Mouse (Mus musculus) gastrocnemius, postnatal 10 days (tissue): ENCODE data around the gene Men1. TPM values are rescaled to one million over a fixed set of nuclear protein-coding genes. Genes with fewer than 3 reads are reported as not detected.
A peak's percentile ranks its signal among the peaks of the same experiment; 100 is the strongest.

ENCODE experiments used
- DNase-seq: peaks from one replicate; pipeline ENCODE4 v3.0.0; 2021; ENCODE audit warnings: mixed read lengths
- total RNA-seq, 2 experiments: library from RNA; stranded (reverse); gene quantifications; 2 replicates each; pipeline ENCODE4 v1.2.3; 2021

Men1 gene
- total RNA-seq, 2 experiments from 2014 or later, result 11.3 to 12.9 TPM

- DNase-seq, result no peak
Measured at GRCm38 (mm10) chr19:6338716-6339115, 3.9 kb downstream of the Men1 start.

- DNase-seq, result no peak
Measured at GRCm38 (mm10) chr19:6339191-6339590, 4.4 kb downstream of the Men1 start.

- no peak for DNase-seq
Measured at GRCm38 (mm10) chr19:6339890-6340504, 5.2 kb downstream of the Men1 start.

DNA sequence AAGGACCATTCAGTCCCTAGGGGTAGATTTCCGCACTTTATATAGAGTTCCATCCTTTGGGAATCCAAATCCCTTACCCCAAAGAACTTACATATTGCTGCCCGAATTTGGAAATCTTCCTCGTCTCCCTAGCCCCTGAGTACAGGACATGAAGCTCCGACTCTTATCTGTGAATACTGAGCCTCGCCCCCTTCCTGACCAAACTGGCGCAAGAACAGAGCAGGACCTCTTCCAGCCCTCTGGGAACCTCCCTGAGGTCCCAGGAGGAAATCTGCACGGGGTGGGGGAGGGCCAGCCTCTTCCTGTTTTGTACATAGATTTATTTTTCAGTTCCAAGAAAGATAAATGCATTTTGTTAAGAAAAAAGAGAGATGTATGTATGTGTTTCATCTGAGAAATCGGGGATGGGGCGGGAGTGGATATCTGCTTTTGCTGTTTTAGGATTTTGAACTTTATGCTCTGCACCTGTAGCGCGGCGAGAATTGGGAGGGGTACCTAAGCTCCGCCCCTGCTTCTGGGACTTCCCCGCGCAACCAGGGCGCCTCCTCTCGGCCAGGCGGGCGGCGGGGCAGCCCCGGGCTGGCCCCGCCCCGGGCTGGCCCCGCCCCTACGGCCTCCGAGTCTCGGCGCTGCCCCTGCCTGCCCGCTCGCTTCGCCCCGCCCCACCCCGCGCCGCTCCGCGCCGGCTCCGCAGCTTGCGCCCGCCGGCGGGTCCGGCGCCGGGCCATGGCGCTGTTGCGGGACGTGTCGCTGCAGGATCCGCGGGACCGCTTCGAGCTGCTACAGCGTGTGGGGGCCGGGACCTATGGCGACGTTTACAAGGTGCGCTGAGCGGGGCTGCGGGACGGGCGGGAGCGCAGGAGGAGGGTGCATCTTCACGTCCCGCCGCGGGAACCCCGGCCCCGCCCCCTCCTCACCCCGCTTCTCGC, 6.0 kb downstream of the Men1 start, which contains the start of gene Map4k2:
Map4k2 (plus strand) TSS at position 612 of the 929 bp plus-strand sequence.
- peak; percentile 87 for DNase-seq

GRCm38 (mm10) chr19:6341453-6342077, 6.8 kb downstream of the Men1 start:
- no peak for DNase-seq

DNA sequence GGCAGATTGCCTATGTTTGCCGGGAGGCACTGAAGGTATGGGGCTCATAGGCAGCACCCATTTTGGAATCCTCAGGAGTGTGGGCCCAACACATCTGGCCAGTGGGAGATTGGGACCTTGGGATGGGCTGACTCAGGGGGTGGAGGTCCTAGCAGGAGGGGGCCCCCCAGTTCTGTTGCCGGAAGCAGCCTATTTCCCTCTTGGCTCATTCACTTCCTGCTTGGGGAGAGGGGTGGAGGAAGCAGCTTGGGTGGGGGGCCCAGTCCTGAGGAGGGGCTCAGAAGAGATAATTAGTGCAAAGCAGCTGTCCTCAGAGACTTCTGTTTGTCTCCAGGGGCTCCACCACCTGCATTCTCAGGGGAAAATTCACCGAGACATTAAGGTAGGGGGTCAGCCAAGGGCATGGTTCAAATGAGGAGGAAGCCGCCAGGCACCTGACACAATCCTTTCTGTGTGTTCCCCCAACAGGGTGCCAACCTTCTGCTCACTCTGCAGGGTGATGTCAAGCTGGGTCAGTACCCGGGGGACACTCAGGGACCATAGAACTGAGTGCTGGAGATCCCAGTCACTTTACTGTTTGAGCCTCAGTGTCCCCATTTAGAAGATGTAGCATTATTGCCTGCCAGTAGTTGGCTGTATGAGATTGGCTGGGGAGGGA, 7.6 kb downstream of the Men1 start:
- no peak for DNase-seq

DNA sequence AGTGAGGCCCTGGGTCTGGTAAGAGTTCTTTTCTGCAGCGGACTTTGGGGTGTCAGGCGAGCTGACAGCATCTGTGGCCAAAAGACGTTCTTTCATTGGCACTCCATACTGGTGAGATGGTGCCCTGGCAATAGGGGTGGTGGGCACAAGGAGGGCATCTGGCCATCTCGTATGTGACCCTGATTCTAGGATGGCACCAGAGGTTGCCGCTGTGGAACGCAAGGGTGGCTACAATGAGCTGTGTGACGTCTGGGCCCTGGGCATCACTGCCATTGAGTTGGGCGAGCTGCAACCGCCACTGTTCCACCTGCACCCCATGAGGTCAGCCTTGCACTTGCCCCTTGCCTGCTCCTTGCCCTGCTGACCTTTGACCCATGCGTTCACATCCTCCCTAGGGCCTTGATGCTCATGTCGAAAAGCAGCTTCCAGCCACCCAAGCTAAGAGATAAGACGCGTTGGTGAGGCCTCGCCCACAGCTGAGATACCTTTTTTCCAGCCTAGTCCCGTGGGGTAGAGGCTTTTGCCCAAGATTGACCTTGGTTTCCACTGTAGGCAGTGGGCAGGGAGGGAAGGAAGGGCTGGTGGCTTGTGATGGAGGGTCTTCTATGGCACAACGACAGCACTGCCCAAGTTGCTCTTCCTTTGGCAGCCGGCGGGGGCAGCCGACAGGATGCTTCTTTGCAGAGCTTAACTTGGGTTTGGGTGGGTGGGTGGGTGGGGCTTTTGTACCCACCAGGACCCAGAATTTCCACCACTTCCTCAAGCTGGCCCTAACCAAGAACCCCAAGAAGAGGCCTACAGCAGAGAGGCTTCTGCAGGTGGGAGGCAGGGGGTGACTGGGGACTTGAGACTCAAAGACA, 8.5 kb downstream of the Men1 start:
- no peak for DNase-seq

GRCm38 (mm10) chr19:6343996-6344395, 9.2 kb downstream of the Men1 start:
- DNase-seq, result no peak

GRCm38 (mm10) chr19:6346023-6346422, 11.2 kb downstream of the Men1 start:
- no peak for DNase-seq

DNA sequence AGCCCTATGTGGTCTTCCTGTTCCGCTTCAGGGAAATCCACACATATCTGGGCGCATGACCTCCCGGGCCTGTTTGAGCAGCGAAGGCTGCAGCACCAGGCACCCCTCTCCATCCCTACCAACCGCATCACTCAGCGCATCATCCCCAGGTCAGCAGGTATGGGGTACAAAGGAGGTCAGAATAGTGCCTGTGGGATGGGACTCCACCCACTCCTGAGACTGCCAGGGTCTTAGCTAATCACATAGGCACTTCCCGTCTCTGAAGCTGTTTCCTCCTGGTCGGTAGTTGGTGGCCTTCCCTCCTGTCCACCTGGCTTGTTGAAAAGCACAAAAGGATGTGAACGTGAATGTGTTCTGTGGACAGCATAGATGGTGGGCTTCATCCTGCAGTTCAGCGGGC, 11.9 kb downstream of the Men1 start:
- no peak for DNase-seq

DNA sequence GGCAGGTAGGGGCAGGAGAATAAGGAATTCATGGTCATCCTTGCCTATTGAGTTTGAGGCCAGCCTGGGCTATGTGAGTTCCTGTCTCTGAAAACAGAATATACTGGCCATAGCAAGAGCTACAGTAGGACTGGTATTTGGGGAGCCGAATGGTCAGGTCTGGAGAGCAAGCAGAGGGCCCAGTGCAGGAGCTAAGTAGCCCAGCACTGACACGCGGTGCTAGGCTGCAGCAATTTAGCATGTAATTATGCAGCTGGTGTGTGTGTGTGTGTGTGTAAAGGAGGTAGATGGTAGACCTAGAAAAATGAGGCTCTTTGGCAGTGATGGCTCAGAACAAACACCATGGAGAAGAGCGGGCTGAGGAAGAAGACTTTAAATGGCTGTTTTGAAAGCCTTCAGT, 12.8 kb downstream of the Men1 start:
- no peak for DNase-seq

GRCm38 (mm10) chr19:6348717-6349116, 13.9 kb downstream of the Men1 start:
- no peak for DNase-seq

DNA sequence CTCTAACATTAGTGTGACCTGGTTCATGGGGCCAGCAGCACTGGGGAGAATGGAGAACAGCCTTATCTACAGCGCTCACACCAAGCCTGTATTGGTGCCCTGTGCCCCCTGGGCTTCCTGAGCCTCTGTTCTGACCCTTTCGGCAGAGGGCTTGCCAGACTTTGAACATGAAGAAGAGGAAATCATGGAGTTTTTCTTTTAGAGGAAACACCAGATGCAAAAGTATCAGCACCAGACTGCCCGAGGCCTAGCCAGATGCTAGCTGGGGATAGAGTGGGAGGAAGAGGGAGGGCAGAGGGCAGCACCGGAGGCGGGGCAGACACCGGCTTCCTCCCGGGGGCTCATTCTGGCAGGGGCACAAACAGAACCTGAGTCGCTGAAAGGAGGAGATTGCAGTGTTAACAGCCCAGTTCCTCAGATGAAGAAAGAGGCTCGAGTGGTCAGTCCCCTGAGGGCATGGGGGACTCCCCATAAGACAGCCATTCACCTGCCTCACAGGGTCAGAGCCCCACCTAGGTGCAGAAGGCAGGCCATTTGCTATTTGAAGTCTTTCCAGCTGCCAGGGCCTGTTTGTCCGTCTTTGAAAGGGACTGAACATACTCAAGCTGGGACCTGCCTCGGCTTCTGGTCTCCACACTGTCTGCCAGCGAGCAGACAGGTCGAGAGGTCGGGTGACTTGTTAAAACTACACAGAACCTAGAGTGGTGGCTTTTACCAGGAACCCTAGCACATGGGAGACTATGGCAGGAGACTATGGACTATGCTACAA, 14.6 kb downstream of the Men1 start:
- no peak for DNase-seq

- DNase-seq, result no peak
Measured at GRCm38 (mm10) chr19:6351431-6352106, 16.8 kb downstream of the Men1 start.

DNA sequence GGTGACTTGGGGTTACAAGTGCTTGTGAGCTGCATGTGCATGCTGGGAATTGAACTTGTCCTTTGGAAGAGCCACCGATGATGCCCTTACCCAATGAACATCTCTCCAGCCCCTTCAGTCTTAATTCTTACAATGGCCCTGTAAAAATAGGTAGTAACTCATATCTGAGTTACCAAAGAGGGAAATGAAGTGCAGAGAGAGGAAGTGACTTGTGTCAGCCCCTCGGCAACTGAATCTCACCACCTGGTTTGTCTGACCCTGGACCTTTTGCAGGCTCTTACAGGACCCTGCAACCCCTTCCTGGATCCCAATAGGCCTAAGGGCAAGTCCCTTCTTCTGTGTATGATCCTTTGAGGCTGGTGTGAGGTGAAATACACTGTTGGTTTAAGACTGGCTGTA, 17.3 kb downstream of the Men1 start:
- DNase-seq, result no peak

- DNase-seq, result no peak
Measured at GRCm38 (mm10) chr19:6354030-6354429, 19.3 kb downstream of the Men1 start.

DNA sequence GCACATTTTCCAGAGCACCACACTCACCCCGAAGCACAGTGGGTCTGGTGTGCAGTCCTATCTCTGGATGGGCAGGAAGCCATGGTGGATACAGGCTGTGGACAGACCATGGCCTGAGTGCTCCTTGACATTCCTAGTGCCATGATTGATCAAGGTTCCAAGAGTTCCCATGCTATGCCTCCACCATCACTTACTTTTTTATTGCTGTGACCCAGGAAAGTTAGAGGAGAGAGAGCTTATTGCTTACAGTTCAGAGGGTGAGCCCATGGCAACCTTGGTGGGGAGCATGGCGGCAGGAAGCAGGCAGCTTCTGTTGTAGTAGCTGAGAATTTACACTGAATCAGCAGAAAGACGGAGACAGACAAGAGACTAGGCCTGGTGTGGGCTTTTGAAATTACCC, 26.5 kb downstream of the Men1 start:
- no peak for DNase-seq

DNA sequence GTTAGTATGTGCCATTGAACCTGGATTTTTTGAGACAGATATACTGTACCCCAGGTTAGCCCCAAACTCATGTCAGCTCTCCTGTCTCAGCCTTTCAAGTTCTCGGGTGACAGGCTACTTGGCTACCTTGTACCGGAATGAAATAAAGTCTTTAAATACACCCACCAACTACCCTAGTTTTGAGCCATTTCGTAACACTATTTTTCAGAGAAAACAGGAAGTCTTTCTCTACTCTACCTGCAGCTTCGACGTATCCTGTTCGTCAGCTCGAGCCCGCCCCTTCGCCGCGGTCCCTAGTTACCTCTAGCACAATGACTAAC, 28.3 kb downstream of the Men1 start:
- no peak for DNase-seq

DNA sequence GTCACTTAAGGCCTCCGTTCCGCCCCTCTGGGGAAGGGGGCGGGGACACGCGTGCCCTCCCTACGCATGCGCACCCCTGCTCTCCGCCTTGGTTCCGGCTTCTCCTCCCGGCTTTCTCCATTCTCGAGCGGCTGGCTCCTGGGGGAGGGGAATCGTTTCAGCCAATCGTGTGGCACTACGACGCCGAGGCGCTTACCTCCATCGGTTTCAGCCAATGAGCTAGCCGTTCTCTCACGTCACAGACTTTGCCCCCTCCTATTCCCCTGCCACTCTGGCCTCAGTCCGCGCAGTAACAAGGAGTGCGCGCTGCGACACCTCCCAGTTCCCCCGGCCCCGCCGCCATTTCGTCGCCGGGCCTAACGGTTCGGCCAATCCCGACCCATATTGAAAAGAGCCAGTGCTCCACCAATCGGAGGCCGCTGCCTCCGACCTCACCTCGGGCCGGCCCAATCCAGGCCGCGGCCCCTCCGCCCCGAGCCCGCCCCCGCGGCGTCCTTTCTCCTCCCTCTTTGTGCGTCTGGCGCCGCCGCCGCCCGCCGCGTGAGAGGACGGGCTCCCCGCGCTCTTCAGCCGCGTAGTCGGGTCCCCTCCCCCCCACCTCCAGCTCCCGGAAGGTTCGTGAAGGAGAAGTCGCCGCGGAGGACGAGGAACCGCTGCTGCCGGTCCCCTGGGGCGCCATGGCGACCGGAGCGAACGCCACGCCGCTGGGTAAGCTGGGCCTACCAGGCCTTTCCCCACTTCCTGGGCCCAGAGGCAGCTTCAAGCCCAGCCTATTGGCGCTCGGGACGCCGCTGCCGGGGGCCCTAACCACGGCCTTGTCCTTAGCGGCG, 28.8 kb downstream of the Men1 start, which contains the start of gene Sf1:
Sf1 (plus strand) TSS at position 280 of the 830 bp plus-strand sequence.
- DNase-seq, result peak; percentile 99
